Mouse (Mus musculus) skeletal muscle tissue, adult 2 months (tissue): ENCODE data around the gene Cpne1.

ENCODE experiments used
- DNase-seq: peaks from one replicate; pipeline ENCODE4 v3.0.0-alpha.2; 2012; ENCODE audit warnings: low read depth, low spot score

Cpne1 gene

GRCm38 (mm10) chr2:156079674-156080073, 32.1 kb downstream of the Cpne1 start:
- peak; percentile 46 for DNase-seq

- no peak for DNase-seq
Observed at GRCm38 (mm10) chr2:156079183-156079560, 32.6 kb downstream of the Cpne1 start.

GRCm38 (mm10) chr2:156078421-156079182, 33.2 kb downstream of the Cpne1 start:
- peak; percentile 56 for DNase-seq

- DNase-seq: no peak
Observed at GRCm38 (mm10) chr2:156077461-156077860, 34.3 kb downstream of the Cpne1 start.

GRCm38 (mm10) chr2:156073725-156074124, 38.0 kb downstream of the Cpne1 start:
- DNase-seq: no peak

GRCm38 (mm10) chr2:156071236-156071635, 40.5 kb downstream of the Cpne1 start:
- no peak for DNase-seq

GRCm38 (mm10) chr2:156067916-156068315, 43.8 kb downstream of the Cpne1 start:
- DNase-seq: no peak

- no peak for DNase-seq
Observed at GRCm38 (mm10) chr2:156066126-156066525, 45.6 kb downstream of the Cpne1 start.

- DNase-seq: no peak
Observed at GRCm38 (mm10) chr2:156065099-156066041, 46.4 kb downstream of the Cpne1 start, which contains the start of gene Spag4. Gene Spag4 (plus strand): TSS chr2:156065175.

- no peak for DNase-seq
Observed at GRCm38 (mm10) chr2:156052816-156053215, 58.9 kb downstream of the Cpne1 start, which contains the start of gene Fer1l4. Gene Fer1l4 (minus strand): TSS chr2:156052947.

- DNase-seq: no peak
Observed at GRCm38 (mm10) chr2:156047929-156048328, 63.8 kb downstream of the Cpne1 start.

GRCm38 (mm10) chr2:156042903-156043302, 68.9 kb downstream of the Cpne1 start:
- no peak for DNase-seq

- no peak for DNase-seq
Observed at GRCm38 (mm10) chr2:156039390-156039789, 72.4 kb downstream of the Cpne1 start.

GRCm38 (mm10) chr2:156025482-156025881, 86.3 kb downstream of the Cpne1 start:
- no peak for DNase-seq
